Mouse (Mus musculus): Measurements from ENCODE around the gene Dcaf17.

Dcaf17 gene

GRCm38 (mm10) chr2:71122268-71123029 lies 67.3 kb downstream of the Dcaf17 start:
- DNase-seq = no peak

DNA sequence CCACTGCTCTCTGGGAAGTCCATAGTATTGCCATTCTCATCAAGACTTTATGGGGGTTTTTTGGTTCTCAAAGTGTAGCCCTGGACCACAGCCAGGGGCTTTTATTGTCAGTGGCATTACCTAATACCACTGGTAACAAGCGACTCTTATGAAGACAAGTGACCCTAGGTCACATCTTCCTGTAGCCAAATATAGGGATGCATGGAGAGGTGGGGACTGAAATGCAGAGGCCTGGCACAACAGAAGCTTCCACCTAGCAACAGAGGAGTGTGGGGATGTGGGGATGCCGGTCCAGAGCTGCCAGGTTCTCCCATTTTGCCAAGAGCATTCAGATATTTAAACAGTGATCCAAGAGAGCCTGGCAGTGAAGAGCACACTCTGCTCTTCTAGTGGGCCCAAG lies 68.5 kb downstream of the Dcaf17 start:
- no peak for DNase-seq

DNA sequence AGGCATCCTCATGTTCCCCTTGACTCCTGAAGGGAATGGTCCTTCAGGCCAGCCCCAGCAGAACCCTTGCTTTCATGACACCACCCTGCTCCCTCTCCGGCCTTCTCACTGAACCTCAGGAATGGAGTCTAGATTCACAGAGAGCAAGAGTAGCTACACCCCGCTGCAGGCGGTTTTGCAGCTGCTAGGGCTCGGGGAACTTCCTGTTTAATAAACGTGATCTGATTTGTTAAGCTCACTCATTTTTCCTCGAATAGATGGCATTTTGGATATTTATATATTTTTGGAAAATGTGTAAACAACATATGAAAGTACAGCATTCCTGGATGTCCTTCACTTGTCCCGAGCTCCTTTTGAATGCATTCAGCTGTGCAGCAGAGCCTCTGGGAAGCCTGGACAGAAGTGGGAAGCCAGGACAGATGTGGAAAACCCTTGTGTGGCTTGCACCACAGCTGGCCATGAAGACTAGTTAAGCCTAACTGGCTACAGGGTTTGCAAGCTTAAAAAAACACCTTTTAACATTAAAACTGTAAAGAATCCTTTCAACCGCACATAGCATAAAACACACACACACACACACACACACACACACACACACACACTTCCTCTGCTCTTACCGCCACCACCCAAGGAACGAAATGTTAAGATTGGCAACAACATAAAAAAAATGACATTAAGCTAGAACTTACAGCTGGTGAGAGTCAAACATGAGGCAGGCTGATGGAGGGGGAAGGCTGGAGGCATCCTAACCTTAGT lies 72.8 kb downstream of the Dcaf17 start:
- DNase-seq = no peak

GRCm38 (mm10) chr2:71130366-71130765 lies 75.2 kb downstream of the Dcaf17 start:
- DNase-seq = no peak

- no peak for DNase-seq
Measured at GRCm38 (mm10) chr2:71131866-71132496, 76.9 kb downstream of the Dcaf17 start.

DNA sequence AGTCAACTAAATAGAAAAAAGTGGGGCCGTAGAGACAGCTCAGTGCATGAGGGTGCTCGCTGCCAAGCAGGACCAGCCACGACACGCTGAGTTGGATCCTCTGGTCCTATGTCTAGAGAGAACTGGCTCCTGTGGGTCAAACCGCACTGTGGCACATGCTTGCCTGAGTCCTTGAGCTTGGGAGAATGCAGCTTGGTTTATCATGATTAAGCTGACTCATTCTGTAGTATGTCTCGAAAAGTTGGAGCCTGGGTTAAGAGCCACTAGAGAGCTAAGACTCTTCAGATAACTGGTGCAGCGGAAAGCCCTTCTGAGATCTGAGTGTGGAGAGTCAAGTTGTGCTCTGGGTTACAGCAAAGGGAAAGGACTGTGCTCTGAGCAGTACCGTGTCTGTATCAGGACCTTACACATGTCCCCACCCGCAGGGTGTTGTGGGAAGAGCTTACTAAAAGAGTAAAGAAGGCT lies 78.9 kb downstream of the Dcaf17 start:
- DNase-seq = no peak

DNA sequence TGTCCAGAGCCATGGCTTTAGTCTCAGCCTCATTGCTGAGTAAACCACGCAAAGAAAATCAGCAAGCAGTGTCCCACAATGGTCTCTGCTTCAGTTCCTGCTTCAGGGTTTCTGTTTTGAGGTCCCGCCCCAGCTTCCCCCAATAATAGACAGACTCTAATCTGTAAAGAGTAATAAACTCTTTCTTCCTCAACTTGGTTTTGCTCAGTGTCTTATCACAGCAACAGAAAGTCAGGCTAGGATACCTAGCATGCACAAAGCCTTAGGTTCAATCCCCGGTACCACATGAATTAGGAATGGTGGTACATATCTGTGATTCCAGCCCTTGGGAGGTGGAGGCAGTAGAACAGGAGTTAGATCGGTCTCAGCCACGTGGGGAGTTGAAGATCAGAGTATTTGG lies 79.7 kb downstream of the Dcaf17 start:
- DNase-seq = no peak

DNA sequence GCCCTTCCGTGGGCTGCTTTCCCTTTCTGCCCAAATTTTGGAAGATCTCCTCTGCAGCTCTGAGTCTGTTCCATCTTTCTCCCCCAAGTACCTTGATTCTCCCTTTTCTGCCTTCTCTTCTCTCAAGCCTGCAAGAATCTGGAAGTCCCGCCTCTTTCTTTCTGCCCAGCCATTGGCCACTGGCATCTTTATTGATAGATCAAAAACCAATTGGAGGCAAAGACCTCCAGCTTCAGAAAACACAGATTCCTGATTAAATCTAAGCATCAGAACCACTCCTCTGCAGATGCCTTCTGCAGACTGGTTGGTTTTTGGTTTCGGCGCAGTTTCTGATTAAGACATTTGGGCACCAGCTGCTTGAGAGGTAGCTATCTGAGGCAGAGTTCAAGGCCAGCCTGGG lies 85.5 kb downstream of the Dcaf17 start:
- DNase-seq = no peak

GRCm38 (mm10) chr2:71142410-71142809 lies 87.3 kb downstream of the Dcaf17 start:
- no peak for DNase-seq

DNA sequence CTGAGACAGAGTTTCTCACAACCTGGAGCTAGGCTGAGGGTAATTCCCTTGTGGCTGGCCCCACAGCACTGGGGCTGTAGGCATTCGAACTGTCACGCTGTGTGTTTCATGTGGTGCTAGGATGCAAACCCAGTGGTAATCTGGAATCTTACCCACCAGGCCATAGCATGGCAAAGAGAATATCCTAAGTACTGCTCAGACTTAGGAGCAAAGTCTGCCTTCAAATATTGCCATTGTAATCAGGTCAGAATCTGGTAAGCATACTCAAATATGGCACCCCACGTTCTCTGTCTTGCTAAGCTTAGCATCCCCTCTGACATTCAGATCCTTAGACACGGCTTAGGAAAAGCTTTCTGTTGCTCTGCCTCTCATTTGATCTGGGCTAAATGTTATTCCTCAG lies 90.7 kb downstream of the Dcaf17 start:
- DNase-seq = no peak

DNA sequence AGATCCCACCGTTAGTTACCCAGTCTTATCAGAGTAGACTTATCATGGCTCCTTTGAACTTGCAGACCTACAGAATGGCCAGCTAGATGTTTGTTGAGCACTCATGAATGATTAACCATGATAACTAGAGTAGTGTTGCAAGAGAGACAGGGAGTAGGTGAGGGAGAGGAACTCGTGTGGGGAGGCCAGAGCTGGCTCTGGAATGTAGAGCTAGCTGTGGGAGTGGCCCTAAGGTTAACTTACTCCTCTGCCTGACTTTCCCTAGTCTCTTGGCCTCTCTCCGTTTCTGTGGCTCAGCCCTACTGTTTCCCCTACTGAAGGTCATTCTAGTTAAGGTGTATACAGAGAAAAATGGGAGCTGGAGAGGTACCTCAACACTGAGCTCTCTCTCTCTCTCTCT lies 91.1 kb downstream of the Dcaf17 start:
- DNase-seq = peak; percentile 80

DNA sequence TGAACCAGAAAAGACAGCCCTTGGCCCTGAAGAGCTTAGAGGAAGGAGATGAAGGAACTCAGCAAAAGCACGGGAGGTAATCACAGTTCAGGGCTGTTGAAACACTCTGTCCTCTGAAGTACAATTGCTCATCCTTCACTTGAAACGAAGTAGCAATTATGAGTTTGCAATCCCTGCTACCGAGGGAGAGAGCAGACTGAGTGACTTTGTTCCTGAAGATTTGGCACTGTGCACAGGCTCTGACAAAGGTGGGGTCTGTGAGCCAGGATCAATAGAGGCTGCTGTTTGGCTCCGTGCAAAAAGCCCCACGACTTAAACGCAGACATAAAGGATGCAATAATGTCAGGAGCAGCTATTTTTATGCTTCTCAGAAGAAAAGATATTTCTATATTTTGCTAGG lies 92.7 kb downstream of the Dcaf17 start:
- no peak for DNase-seq
